Mouse (Mus musculus) MEL (cell line): ENCODE measurements around the gene Ndrg4. TPM values are rescaled to one million over a fixed set of nuclear protein-coding genes. Genes with fewer than 3 reads are reported as not detected.

Experiments
- DNase-seq: peaks from one replicate; pipeline ENCODE4 v3.0.0; 2011; ENCODE audit warnings: low read depth, low spot score
- H3K27ac ChIP-seq: 2 replicates; pipeline ENCODE4 v1.5.1; 2012; ENCODE audit warnings: low read depth, mild to moderate bottlenecking, control low read depth, low read length, moderate library complexity; ENCODE audit not compliant: control insufficient read depth
- H3K27me3 ChIP-seq, 2 experiments: fragments of 150-350 bp in 1 of 2; sonication (generic) in 1 of 2; 2 replicates each; pipeline ENCODE4 v1.6.1; 2012; ENCODE audit warnings: low read length in 2 of 2, mild to moderate bottlenecking in 2 of 2, improper control_type of control experiment in 1 of 2, moderate library complexity in 1 of 2; ENCODE audit not compliant: insufficient read depth in 2 of 2, control insufficient read depth in 1 of 2
- H3K36me3 ChIP-seq, 2 experiments: 2 replicates each; pipeline ENCODE4 v1.6.1; 2012 to 2014; ENCODE audit warnings: low read length in 2 of 2, improper control_type of control experiment in 1 of 2, inconsistent platforms in 1 of 2, mild to moderate bottlenecking in 1 of 2; ENCODE audit not compliant: insufficient read depth in 2 of 2, control insufficient read depth in 1 of 2
- H3K4me1 ChIP-seq, 2 experiments: fragments of 150-350 bp in 1 of 2; sonication (generic) in 1 of 2; 2 replicates each; pipeline ENCODE4 v1.6.1; 2012; ENCODE audit warnings: low read length in 2 of 2, improper control_type of control experiment in 1 of 2, mild to moderate bottlenecking in 1 of 2; ENCODE audit not compliant: insufficient read depth in 2 of 2, control insufficient read depth in 1 of 2
- H3K4me3 ChIP-seq, 2 experiments: fragments of 150-350 bp in 1 of 2; sonication (generic) in 1 of 2; 2 replicates each; pipeline ENCODE4 v1.5.1; 2012; ENCODE audit warnings: low read depth in 2 of 2, low read length in 2 of 2, mild to moderate bottlenecking in 2 of 2, moderate library complexity in 2 of 2, control low read depth in 1 of 2, improper control_type of control experiment in 1 of 2; ENCODE audit not compliant: control insufficient read depth in 1 of 2, insufficient read depth in 1 of 2
- H3K79me2 ChIP-seq: 2 replicates; pipeline ENCODE4 v1.6.1; 2012; ENCODE audit warnings: mild to moderate bottlenecking, low read length, moderate library complexity; ENCODE audit not compliant: control insufficient read depth, poor library complexity, insufficient read depth
- H3K9ac ChIP-seq: 2 replicates; pipeline ENCODE4 v1.6.1; 2012; ENCODE audit warnings: low read depth, mild to moderate bottlenecking, control low read depth, low read length, moderate library complexity; ENCODE audit not compliant: control insufficient read depth, poor library complexity, severe bottlenecking
- H3K9me3 ChIP-seq: fragments of 150-350 bp; sonication (generic); replicated peaks from 2 replicates; pipeline ENCODE4 v1.6.1; 2012; ENCODE audit warnings: mild to moderate bottlenecking, low read length, improper control_type of control experiment, moderate library complexity; ENCODE audit not compliant: insufficient read depth
- CHD1 ChIP-seq: IDR thresholded peaks from 2 replicates; pipeline ENCODE4 v1.6.1; 2012; ENCODE audit warnings: low read depth, mild to moderate bottlenecking, inconsistent platforms, low read length, improper control_type of control experiment
- CTCF ChIP-seq, 3 experiments: IDR thresholded peaks in 2 of 3; conservative IDR thresholded peaks in 1 of 3; 2 replicates each; pipeline ENCODE4 v1.5.1; 2011 to 2012; ENCODE audit warnings: low read length in 3 of 3, low read depth in 2 of 3, mild to moderate bottlenecking in 2 of 3, improper control_type of control experiment in 1 of 3, inconsistent platforms in 1 of 3, mixed read lengths in 1 of 3, moderate library complexity in 1 of 3; ENCODE audit not compliant: control insufficient read depth in 1 of 3, insufficient read depth in 1 of 3, poor library complexity in 1 of 3, severe bottlenecking in 1 of 3
- E2F4 ChIP-seq: IDR thresholded peaks from 2 replicates; pipeline ENCODE4 v1.6.1; 2011; ENCODE audit warnings: low read depth, low read length, improper control_type of control experiment, borderline replicate concordance
- ELF1 ChIP-seq: IDR thresholded peaks from 2 replicates; pipeline ENCODE4 v1.6.1; 2014; ENCODE audit warnings: low read depth, mild to moderate bottlenecking, inconsistent platforms, low read length, improper control_type of control experiment, moderate library complexity
- GABPA ChIP-seq: IDR thresholded peaks from 2 replicates; pipeline ENCODE4 v1.6.1; 2012; ENCODE audit warnings: low read depth, mild to moderate bottlenecking, inconsistent platforms, low read length, improper control_type of control experiment, moderate library complexity
- GATA1 ChIP-seq: IDR thresholded peaks from 2 replicates; pipeline ENCODE4 v1.6.1; 2011; ENCODE audit warnings: low read depth, low read length, improper control_type of control experiment
- MAFK ChIP-seq: IDR thresholded peaks from 2 replicates; pipeline ENCODE4 v1.6.1; 2011; ENCODE audit warnings: low read depth, mild to moderate bottlenecking, low read length, improper control_type of control experiment, borderline replicate concordance
- MAX ChIP-seq: IDR thresholded peaks from 2 replicates; pipeline ENCODE4 v1.6.1; 2011; ENCODE audit warnings: low read length, improper control_type of control experiment
- MAZ ChIP-seq: IDR thresholded peaks from 2 replicates; pipeline ENCODE4 v1.6.1; 2012; ENCODE audit warnings: low read depth, mild to moderate bottlenecking, inconsistent platforms, low read length, improper control_type of control experiment
- MEF2A ChIP-seq: IDR thresholded peaks from 2 replicates; pipeline ENCODE4 v1.6.1; 2014; ENCODE audit warnings: low read depth, mild to moderate bottlenecking, inconsistent platforms, low read length, improper control_type of control experiment; ENCODE audit not compliant: poor library complexity, insufficient replicate concordance, severe bottlenecking; ENCODE audit errors: extremely low read depth
- MXI1 ChIP-seq: IDR thresholded peaks from 2 replicates; pipeline ENCODE4 v1.6.1; 2011; ENCODE audit warnings: mild to moderate bottlenecking, low read depth, low read length, improper control_type of control experiment
- MYB ChIP-seq: IDR thresholded peaks from 2 replicates; pipeline ENCODE4 v1.6.1; 2011; ENCODE audit warnings: mild to moderate bottlenecking, low read depth, low read length, improper control_type of control experiment
- NELFE ChIP-seq: IDR thresholded peaks from 2 replicates; pipeline ENCODE4 v1.6.1; 2011; ENCODE audit warnings: low read depth, low read length, improper control_type of control experiment
- NRF1 ChIP-seq: IDR thresholded peaks from 2 replicates; pipeline ENCODE4 v1.6.1; 2014; ENCODE audit warnings: low read depth, mild to moderate bottlenecking, inconsistent platforms, low read length, improper control_type of control experiment, moderate library complexity; ENCODE audit not compliant: poor library complexity, insufficient read depth, severe bottlenecking
- POLR2AphosphoS5 ChIP-seq: IDR thresholded peaks from 2 replicates; pipeline ENCODE4 v1.6.1; 2012; ENCODE audit warnings: low read depth, borderline replicate concordance, mild to moderate bottlenecking, inconsistent platforms, low read length, moderate library complexity, mixed read lengths
- RCOR1 ChIP-seq: IDR thresholded peaks from 2 replicates; pipeline ENCODE4 v1.6.1; 2012; ENCODE audit warnings: low read depth, mild to moderate bottlenecking, inconsistent platforms, low read length, improper control_type of control experiment
- SIN3A ChIP-seq: IDR thresholded peaks from 2 replicates; pipeline ENCODE4 v1.6.1; 2012; ENCODE audit warnings: low read length, improper control_type of control experiment, inconsistent platforms
- SMC3 ChIP-seq: IDR thresholded peaks from 2 replicates; pipeline ENCODE4 v1.6.1; 2011; ENCODE audit warnings: low read depth, low read length, improper control_type of control experiment
- TAL1 ChIP-seq: IDR thresholded peaks from 2 replicates; pipeline ENCODE4 v1.6.1; 2012; ENCODE audit warnings: mild to moderate bottlenecking, inconsistent platforms, low read length, moderate library complexity, mixed read lengths
- TBP ChIP-seq: IDR thresholded peaks from 2 replicates; pipeline ENCODE4 v1.8.0; 2011; ENCODE audit warnings: low read depth, low read length, improper control_type of control experiment
- USF1 ChIP-seq: IDR thresholded peaks from 2 replicates; pipeline ENCODE4 v1.6.1; 2014; ENCODE audit warnings: low read depth, mild to moderate bottlenecking, inconsistent platforms, low read length, improper control_type of control experiment, moderate library complexity
- ZKSCAN1 ChIP-seq: IDR thresholded peaks from 2 replicates; pipeline ENCODE4 v1.6.1; 2012; ENCODE audit warnings: low read depth, mild to moderate bottlenecking, inconsistent platforms, low read length, improper control_type of control experiment, moderate library complexity
- polyA plus RNA-seq, 2 experiments: library from polyadenylated mRNA; stranded (reverse) in 1 of 2; unstranded in 1 of 2; fragments of >175 nt in 1 of 2; fragments of >200 nt in 1 of 2; gene quantifications; 2 replicates each; pipeline versions ENCODE4 v1.2.1 to v1.2.4; 2012; ENCODE audit warnings: low replicate concordance in 2 of 2, low read depth in 1 of 2; ENCODE audit not compliant: insufficient read length in 2 of 2, insufficient read depth in 1 of 2, missing spikeins in 1 of 2
- total RNA-seq: library from RNA; depleted of rRNA; stranded (reverse); fragments of 300-350 nt; gene quantifications from 2 replicates; pipeline ENCODE4 v1.2.3, GENCODE M21; 2012

Ndrg4 gene
- total and polyA plus RNA-seq, 3 experiments: 0.15 to 0.28 TPM; not detected in 1

DNA sequence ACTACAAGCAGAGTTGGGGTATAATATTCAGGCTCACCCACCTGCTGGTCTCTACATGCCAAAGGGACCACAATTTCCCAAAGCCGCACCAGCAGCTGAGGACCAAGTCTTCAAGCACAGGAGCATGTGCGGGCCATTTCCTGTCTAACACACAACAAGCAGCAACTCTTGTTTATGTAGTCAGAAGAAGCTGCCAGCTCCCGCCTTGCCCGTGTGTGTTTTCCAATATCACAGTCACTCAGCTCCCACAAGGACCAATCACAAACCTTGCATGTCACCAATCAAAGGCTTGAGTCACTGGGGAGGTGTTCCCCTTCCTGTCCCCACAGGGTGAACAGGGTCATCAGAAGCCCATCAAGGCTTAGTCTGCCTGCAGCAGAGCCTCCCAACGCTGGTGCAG, 23.4 kb upstream of the Ndrg4 start:
- no peaks in the 10 kb centered on the region for H3K79me2 ChIP-seq
- TF ChIP-seq ELF1 (no peak), USF1 (no peak), MEF2A (no peak), GABPA (no peak), NELFE (no peak), MAX (no peak), TAL1 (no peak), MAZ (no peak), RCOR1 (no peak), MAFK (no peak)

DNA sequence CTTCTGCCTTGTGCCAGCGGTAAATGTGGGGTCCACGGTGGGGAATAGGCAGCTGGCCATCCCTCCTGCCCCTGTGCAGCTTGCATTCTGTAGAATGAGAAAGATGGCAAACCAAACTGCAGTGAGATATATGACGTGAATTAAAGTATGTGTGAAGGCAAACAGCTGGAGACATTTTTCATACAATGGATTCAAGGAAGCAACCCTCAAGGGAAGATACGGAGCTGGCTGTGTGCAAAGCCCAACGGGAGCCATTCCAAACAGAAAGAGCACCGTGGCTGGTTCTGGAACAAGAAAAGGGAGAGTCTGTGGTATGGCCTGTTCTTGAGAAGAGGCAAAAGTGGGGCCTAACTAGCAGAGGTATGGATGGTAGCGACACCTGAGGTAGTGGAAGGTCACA, 20.9 kb upstream of the Ndrg4 start:
- Histone ChIP-seq H3K9ac (no peak overlapping the region), H3K4me1 (peaks cover 23 to 32% of the 10 kb centered on the region in 2 experiments), H3K27me3 (no peaks in the 10 kb centered on the region), H3K4me3 (no peak overlapping the region), H3K9me3 (no peaks in the 10 kb centered on the region), H3K27ac (peak overlapping the region; percentile 61; the same call in 1 of the 2 replicates), H3K36me3 (peaks cover 0 to 19% of the 10 kb centered on the region in 2 experiments; a peak in 2 of 4 replicates), H3K79me2 (no peaks in the 10 kb centered on the region)
- no peak for DNase-seq
- no peak for TF ChIP-seq TBP
- no peak for TF ChIP-seq MXI1
- no peak for TF ChIP-seq POLR2AphosphoS5
- TF ChIP-seq ZKSCAN1: no peak
- no peak for TF ChIP-seq SIN3A
- no peak for TF ChIP-seq MAZ
- TF ChIP-seq GATA1: no peak
- TF ChIP-seq E2F4: no peak
- no peak for TF ChIP-seq CHD1
- no peak for TF ChIP-seq TAL1
- no peak for TF ChIP-seq NELFE
- no peak for TF ChIP-seq NRF1
- no peak for TF ChIP-seq MYB
- no peak for TF ChIP-seq SMC3
- TF ChIP-seq CTCF (IDR thresholded peaks at IDR 0.05 in 2 of 3, conservative IDR thresholded peaks at IDR 0.05 in 1 of 3; ENCODE audit: control insufficient read depth in 1 of 3, insufficient read depth in 1 of 3, low read depth in 2 of 3, low read length in 3 of 3, poor library complexity in 1 of 3, severe bottlenecking in 1 of 3): no peak

More for the DNA sequence above, 23.4 kb upstream of the Ndrg4 start:
- no peak overlapping the region for H3K27ac ChIP-seq
- peaks cover 0 to 18% of the 10 kb centered on the region in 2 experiments; a peak in 2 of 4 replicates for H3K36me3 ChIP-seq
- no peak overlapping the region for H3K4me3 ChIP-seq
- H3K9ac ChIP-seq: no peak overlapping the region
- no peak for DNase-seq
- peaks cover 21 to 29% of the 10 kb centered on the region in 2 experiments for H3K4me1 ChIP-seq
- no peaks in the 10 kb centered on the region for H3K9me3 ChIP-seq
- H3K27me3 ChIP-seq: no peaks in the 10 kb centered on the region
